Mouse (Mus musculus) liver, postnatal 0 days (tissue): Measurements from ENCODE around the gene Gm20388. TPM values are rescaled to one million over a fixed set of nuclear protein-coding genes. Genes with fewer than 3 reads are reported as not detected.

ENCODE experiments used
- ATAC-seq: fragments of 200-750 bp; cut with Nextera tagmentation; 2 replicates; pipeline ENCODE4 v1.8.0; 2017; ENCODE audit warnings: mild to moderate bottlenecking, moderate library complexity
- DNase-seq: peaks from one replicate; pipeline ENCODE4 v3.0.0-alpha.2; 2016
- H3K27ac ChIP-seq: fragments of 300-500 bp; sonication (generic); 2 replicates; pipeline ENCODE4 v1.5.1; 2014; ENCODE audit warnings: antibody characterized with exemption, moderate library complexity, mild to moderate bottlenecking, low read depth
- H3K27me3 ChIP-seq: fragments of 300-500 bp; sonication (generic); 2 replicates; pipeline ENCODE4 v1.6.1; 2014; ENCODE audit warnings: low read length, control low read depth, mixed read lengths; ENCODE audit not compliant: insufficient read depth
- H3K36me3 ChIP-seq: fragments of 300-500 bp; sonication (generic); replicated peaks from 2 replicates; pipeline ENCODE4 v1.6.1; 2014; ENCODE audit warnings: mild to moderate bottlenecking, control low read depth, low read length, moderate library complexity, mixed read lengths; ENCODE audit not compliant: insufficient read depth
- H3K4me1 ChIP-seq: fragments of 300-500 bp; sonication (generic); 2 replicates; pipeline ENCODE4 v1.6.1; 2014; ENCODE audit warnings: antibody characterized with exemption, mild to moderate bottlenecking, control low read depth; ENCODE audit not compliant: insufficient read depth
- H3K4me2 ChIP-seq: fragments of 300-500 bp; sonication (generic); 2 replicates; pipeline ENCODE4 v1.6.1; 2014; ENCODE audit warnings: low read depth, mild to moderate bottlenecking, low read length, moderate library complexity, mixed read lengths
- H3K4me3 ChIP-seq: fragments of 300-500 bp; sonication (generic); 2 replicates; pipeline ENCODE4 v1.5.1; 2014; ENCODE audit warnings: low read depth, low read length
- H3K9ac ChIP-seq: fragments of 300-500 bp; sonication (generic); replicated peaks from 2 replicates; pipeline ENCODE4 v1.6.1; 2014; ENCODE audit warnings: mild to moderate bottlenecking, moderate library complexity
- H3K9me3 ChIP-seq: fragments of 300-500 bp; sonication (generic); 2 replicates; pipeline ENCODE4 v1.6.1; 2016; ENCODE audit warnings: mild to moderate bottlenecking, control low read depth, low read length, mixed read lengths
- CTCF ChIP-seq: sonication (generic); IDR thresholded peaks from 2 replicates; pipeline ENCODE4 v1.5.1; 2016; ENCODE audit warnings: antibody characterized with exemption, low read depth
- EP300 ChIP-seq: IDR thresholded peaks from 2 replicates; pipeline ENCODE4 v1.6.1; 2016; ENCODE audit warnings: antibody characterized with exemption, low read depth, mild to moderate bottlenecking
- WGBS: fragments of 180-500 bp; shearing (Covaris S2); extraction: QIAGEN DNeasy Blood & Tissue Kit; methylation state at CpG from one replicate; pipeline ENCODE4 v1.1.7; 2014; ENCODE audit not compliant: insufficient replicate concordance; 5-methylcytosine and 5-hydroxymethylcytosine counted together
- polyA plus RNA-seq: library from polyadenylated mRNA; unstranded; fragments of >200 nt; fragmentation: Nextera tagmentation; extraction: Ambion mirVana; gene quantifications from 2 replicates; pipeline ENCODE4 v1.2.1, GENCODE M21; 2015

The Gm20388 gene
- polyA plus RNA-seq, 1 experiment from 2014 or later, result not detected

- Histone ChIP-seq H3K4me3 (no peak overlapping the region), H3K36me3 (no peaks in the 10 kb centered on the region), H3K9me3 (no peaks in the 10 kb centered on the region), H3K27ac (no peak overlapping the region), H3K4me1 (no peaks in the 10 kb centered on the region), H3K27me3 (no peaks in the 10 kb centered on the region), H3K4me2 (no peak overlapping the region), H3K9ac (no peak overlapping the region)
- DNase-seq, result no peak
- TF ChIP-seq EP300 (no peak), CTCF (no peak)
- WGBS, result 51% methylated on average over 2 of the region's 2 CpGs
- no peak for ATAC-seq
Observed at GRCm38 (mm10) chr8:121857747-121858146, 1947.1 kb downstream of the Gm20388 start.

- H3K4me1 ChIP-seq, result no peaks in the 10 kb centered on the region
- TF ChIP-seq CTCF (no peak), EP300 (no peak)
- H3K27ac ChIP-seq, result no peak overlapping the region
Observed at GRCm38 (mm10) chr8:121861276-121861675, 1950.6 kb downstream of the Gm20388 start.

GRCm38 (mm10) chr8:121861806-121862548 is 1951.3 kb downstream of the Gm20388 start:
- DNase-seq, result no peak
- ATAC-seq, result peak; percentile 84
- no peak for TF ChIP-seq EP300
- no peak for TF ChIP-seq CTCF

More at GRCm38 (mm10) chr8:121861276-121861675, 1950.6 kb downstream of the Gm20388 start:
- WGBS, result 31% methylated on average over 6 of the region's 6 CpGs
- Histone ChIP-seq H3K36me3 (no peaks in the 10 kb centered on the region), H3K4me2 (no peak overlapping the region), H3K4me3 (no peak overlapping the region), H3K27me3 (no peaks in the 10 kb centered on the region), H3K9me3 (no peaks in the 10 kb centered on the region), H3K9ac (no peak overlapping the region)
- ATAC-seq (no peak), DNase-seq (no peak)

GRCm38 (mm10) chr8:121865356-121865755 is 1954.7 kb downstream of the Gm20388 start:
- ATAC-seq, result no peak

More at GRCm38 (mm10) chr8:121861806-121862548, 1951.3 kb downstream of the Gm20388 start:
- Histone ChIP-seq H3K9ac (no peak overlapping the region), H3K27ac (no peak overlapping the region), H3K4me3 (no peak overlapping the region), H3K9me3 (no peaks in the 10 kb centered on the region), H3K36me3 (no peaks in the 10 kb centered on the region), H3K27me3 (no peaks in the 10 kb centered on the region), H3K4me2 (no peak overlapping the region), H3K4me1 (no peaks in the 10 kb centered on the region)
- WGBS, result 55% methylated on average over 12 of the region's 12 CpGs

GRCm38 (mm10) chr8:121868196-121868595 is 1957.6 kb downstream of the Gm20388 start:
- Histone ChIP-seq H3K27ac (no peak overlapping the region), H3K4me2 (no peak overlapping the region), H3K36me3 (no peaks in the 10 kb centered on the region), H3K4me1 (peaks cover 9% of the 10 kb centered on the region; the same call in 1 of the 2 replicates), H3K4me3 (no peak overlapping the region), H3K27me3 (0 out of 2 replicates have a peak, but pooled peaks cover 4% of the 10 kb centered on the region), H3K9ac (no peak overlapping the region), H3K9me3 (no peaks in the 10 kb centered on the region)
- 69% methylated on average over 5 of the region's 5 CpGs for WGBS
- TF ChIP-seq EP300, result no peak
- TF ChIP-seq CTCF, result no peak
- ATAC-seq (no peak), DNase-seq (no peak)

More at GRCm38 (mm10) chr8:121865356-121865755, 1954.7 kb downstream of the Gm20388 start:
- H3K4me1 ChIP-seq, result no peaks in the 10 kb centered on the region
- DNase-seq, result no peak
- WGBS, result 80% methylated on average over 8 of the region's 8 CpGs
- no peak overlapping the region for H3K4me3 ChIP-seq
- H3K27me3 ChIP-seq, result no peaks in the 10 kb centered on the region
- no peak for TF ChIP-seq CTCF
- no peak overlapping the region for H3K9ac ChIP-seq
- no peak overlapping the region for H3K4me2 ChIP-seq
- no peaks in the 10 kb centered on the region for H3K9me3 ChIP-seq
- H3K36me3 ChIP-seq, result no peaks in the 10 kb centered on the region
- no peak overlapping the region for H3K27ac ChIP-seq

- Histone ChIP-seq H3K4me3 (no peak overlapping the region), H3K36me3 (no peaks in the 10 kb centered on the region), H3K9me3 (no peaks in the 10 kb centered on the region), H3K4me2 (no peak overlapping the region), H3K27me3 (0 out of 2 replicates have a peak, but pooled peaks cover 4% of the 10 kb centered on the region), H3K4me1 (peaks cover 9% of the 10 kb centered on the region; the same call in 1 of the 2 replicates), H3K27ac (no peak overlapping the region), H3K9ac (no peak overlapping the region)
- ATAC-seq (no peak), DNase-seq (no peak)
- 63% methylated on average over 7 of the region's 7 CpGs for WGBS
- TF ChIP-seq EP300 (no peak), CTCF (no peak)
Observed at GRCm38 (mm10) chr8:121868896-121869295, 1958.3 kb downstream of the Gm20388 start.
